Mouse (Mus musculus): ENCODE measurements at regions not wholly inside any gene's neighbourhood (a gene's known extent, or its start where the extent isn't known, plus 50 kb on each side); places are given as distances from the start of the nearest gene placed in this dataset.

DNA sequence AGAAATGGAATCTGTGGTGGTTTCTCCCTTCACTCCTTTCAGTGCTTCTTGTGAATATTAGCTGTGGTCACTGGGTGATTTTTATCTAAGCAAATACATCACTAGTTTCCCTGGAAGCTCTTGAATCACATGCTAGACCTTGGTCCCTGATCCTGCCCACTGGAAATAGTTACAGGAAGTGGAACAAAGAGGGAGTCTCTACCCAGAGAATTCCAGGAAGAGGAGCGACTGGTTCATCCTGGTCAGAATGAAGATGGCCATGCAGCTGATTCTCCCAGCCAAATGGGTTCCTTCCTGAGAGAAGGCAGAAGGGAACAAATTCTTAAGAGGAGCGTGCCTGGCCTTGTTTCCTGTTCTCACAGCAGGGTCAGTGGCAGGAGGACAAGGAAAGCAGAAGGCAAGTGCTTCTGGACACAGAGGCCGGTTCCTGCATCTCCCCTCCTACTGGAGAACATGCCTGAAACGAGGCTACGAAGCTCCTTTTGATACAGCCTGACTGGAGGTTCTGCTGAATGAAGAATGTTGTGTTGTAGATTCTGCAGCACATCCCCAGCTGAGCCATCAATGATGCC is 264.8 kb upstream of the Sdk2 start:
- no peak for DNase-seq (ENCODE audit: low read depth, low spot score)

DNA sequence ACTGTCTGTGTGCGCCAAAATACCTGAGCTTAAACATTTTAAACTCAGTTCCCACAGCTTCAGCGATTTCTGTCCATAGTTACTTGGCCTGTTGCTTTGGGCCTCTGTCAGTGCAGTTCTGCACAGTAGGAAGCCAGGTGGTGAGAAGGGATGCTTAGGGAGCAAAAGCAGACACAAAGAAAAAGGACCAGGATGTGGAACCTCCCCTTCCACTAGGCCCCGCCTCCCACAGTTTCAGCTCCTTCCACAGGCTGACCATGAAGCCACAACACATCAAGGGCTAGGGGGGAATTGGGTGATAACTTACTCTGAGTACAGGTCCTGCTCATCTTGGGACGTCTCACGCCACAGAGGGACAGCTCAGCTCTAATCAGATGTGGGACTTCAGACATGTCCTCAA is 263.5 kb upstream of the Sdk2 start:
- no peak for DNase-seq (ENCODE audit: low read depth, low spot score)

DNA sequence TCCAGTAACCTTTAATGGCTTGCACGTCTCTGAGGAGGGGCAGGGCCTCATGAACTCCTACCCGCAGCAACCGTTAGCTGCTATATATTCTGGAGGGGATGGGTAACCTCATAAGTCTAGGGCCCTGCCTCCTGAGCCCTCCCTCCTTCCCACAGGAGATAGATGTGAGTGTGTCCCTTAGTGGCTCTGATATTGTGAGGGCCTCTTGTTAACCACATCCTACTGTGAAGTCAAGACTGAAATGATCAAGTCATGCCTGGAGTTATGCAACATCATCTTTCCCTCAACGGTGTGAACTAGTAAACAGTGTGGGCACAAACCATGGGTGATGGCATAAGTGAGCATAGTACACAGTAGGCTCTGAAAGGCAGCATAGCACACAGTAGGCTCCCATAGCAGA is 255.8 kb upstream of the Sdk2 start:
- no peak for DNase-seq (ENCODE audit: low read depth, low spot score)

DNA sequence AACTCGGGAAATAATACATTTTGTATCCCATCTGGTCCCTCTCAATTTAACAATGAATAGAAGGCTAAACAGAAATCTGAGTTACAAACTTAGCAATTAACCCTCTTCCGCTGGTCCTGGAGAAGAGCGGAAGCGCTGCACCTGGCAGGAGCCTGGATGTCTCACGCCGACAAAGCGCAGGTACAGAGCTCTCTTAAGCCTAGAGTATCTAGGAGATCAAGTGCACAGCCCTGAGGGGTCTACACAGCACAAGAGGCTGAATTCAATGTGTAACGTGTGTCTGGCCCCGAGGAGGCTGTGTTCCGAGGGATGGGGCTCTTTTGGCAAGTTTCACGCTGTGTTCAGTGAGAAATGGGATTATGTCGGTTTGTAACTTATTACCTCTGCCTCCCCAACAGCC is 255.1 kb upstream of the Sdk2 start:
- DNase-seq (ENCODE audit: low read depth, low spot score), result no peak

DNA sequence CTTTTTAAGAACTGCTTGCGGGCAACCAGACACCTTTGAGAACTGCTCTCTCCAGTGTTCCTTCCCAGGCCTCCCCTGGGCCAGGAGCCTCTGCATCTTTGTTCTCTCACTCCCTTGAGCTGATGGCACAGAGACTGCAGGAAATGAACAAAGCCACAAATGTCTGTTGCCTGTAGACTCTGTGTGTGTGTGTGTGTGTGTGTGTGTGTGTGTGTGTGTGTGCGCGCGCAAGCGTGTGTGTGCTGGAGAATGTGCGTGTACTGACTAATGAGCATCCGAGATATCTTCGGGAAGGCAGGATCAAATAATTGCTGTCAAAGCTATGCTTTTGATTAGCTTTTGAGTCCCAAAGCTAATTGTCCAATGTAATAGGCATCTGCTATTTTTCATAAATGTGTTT is 254.7 kb upstream of the Sdk2 start:
- DNase-seq (ENCODE audit: low read depth, low spot score), result no peak

DNA sequence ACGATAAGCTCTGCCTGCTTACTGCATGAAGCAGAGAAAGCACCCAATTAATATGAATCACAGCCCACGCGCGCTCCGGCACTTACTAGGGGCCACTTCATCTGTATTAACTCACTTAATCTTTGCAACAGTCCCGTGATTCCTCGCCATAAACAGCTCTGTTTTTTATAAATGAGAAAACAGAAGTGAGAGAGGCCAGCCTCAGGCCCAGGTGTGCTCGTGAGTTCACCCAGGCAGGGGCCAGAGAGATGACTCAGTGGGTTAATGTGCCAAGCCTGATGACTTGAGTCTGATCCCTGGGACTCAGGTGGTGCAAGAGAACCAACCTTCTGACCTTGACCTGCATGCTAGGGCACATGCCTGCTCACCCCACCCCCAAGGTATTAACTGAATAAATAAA is 248.4 kb upstream of the Sdk2 start:
- DNase-seq (ENCODE audit: low read depth, low spot score), result no peak

DNA sequence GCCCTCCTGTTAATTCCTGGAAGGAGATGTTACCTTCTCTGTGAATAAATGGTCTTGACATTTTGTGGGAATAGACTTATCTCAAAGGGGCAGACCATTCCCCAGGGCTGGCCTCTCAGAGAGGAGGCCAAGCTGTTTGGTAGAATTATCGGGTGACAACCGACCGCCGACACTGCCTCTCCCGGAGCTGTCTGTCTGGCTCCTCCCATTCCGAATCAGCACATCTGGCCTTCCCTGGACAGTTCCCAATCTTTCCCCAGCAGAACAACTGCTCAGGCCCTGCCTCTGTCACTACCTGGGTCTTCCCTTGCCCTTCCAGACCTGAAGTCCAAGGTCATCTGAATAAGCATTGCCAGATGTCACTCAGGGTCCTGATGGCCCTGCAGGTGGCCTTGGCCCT is 246.8 kb upstream of the Sdk2 start:
- DNase-seq (ENCODE audit: low read depth, low spot score), result no peak

DNA sequence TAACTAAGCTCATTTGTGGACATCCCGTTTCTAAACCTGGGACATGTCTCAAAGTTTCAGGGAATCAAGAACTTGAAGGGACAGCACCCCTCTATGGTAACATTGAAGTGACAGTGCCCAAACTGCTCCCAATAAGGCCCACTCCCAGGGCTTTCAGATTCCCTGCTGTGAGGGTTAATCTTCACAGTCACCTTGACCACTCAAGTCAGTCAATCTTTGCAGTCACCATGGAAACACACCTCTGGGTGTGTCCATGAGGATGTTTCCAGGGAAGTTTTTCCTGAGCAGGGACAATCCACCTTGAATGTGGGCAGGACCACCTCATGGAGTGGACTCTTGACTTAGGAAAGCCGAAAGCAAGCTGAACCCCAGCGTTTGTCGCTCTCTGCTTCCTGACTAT is 244.8 kb upstream of the Sdk2 start:
- DNase-seq (ENCODE audit: low read depth, low spot score), result no peak

DNA sequence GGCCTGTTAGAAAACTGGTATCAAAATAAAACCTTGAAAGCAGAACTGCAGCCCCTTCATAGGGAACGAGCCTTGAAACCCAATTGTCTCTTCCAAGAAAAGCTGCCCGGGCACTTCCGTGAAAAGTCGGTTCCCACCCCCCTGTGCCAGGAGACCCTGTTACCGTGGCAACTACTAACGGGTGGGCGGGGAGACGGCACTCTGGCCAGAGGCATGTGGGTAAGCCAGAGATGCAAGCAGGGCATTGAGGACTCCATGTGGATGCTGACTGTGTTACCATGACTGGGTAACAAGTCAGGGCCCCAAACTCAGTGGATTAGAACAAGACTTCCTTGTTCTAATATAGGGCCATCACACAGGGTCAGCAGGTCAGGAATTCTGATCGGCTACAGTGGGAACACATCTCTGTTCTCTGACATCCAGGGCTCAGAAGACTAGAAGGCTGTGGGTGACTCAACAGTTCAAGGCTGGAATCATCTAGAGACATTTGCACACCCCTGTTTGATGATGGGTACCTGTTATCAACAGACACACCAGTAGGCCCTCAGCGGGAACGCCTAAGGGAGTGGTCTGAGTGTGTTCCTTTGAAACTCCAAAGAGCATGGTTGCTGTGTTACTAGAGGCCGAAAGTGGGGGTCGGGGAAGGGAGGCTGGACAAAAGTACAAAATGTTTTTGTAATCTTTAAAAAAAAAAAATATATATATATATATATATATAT is 236.9 kb upstream of the Sdk2 start:
- no peak for DNase-seq (ENCODE audit: low read depth, low spot score)

DNA sequence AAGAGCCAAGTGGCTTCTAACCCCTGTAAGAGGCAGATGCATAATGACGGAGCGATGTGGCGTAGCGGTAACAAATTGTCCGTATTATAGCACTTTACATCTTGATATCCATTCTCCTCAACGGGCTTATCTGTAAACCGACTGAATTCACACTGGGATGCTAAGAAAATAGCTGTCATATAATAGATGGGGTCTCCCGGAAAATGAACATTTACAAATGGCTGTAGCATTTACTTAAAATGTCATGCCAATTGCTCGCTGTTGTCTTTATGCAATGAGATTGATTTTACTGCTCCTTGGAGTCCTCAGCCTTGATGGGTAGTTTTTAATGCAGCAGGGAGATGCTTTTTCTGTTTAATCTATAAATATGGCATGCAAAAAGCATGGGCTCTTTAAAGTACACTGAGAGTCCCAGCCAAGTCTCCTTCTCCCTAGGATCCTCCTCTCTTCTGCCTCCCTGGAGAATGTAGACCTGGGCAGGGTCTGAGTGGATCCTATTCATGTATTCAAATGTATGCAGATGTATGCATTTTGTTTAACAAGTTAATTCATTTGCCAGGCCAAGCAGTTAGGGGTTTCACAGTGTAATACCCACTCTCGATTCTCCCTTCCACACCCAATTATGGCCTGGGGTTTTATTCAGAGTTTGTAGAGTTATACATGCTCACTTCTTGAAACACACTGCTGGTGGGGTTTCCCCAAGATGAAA is 233.9 kb upstream of the Sdk2 start:
- DNase-seq (ENCODE audit: low read depth, low spot score), result no peak

DNA sequence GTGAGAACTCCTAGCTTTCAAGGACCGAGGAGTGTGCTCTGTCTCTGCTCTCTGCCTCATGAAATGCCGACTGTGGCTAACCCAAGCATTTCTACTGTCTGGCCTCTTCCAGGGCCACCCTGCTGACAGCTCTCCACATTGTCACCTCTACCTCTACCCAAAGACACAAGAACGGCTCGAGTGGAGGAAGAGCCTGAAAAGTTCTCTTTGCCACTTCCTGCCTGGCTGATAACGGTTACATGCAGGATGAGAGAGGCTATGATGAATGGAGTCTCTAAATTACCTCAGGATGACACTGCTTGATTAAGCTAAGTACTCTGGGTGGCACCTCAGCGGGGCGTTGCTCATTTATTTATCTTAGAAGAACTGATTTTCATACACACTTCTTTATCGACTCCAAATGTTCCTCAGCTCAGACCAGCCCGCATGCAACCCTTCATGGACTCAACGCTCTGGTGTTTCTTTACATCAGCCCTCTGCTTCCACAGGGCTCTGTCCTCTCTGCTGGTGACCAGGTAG is 230.0 kb upstream of the Sdk2 start:
- DNase-seq (ENCODE audit: low read depth, low spot score), result no peak

DNA sequence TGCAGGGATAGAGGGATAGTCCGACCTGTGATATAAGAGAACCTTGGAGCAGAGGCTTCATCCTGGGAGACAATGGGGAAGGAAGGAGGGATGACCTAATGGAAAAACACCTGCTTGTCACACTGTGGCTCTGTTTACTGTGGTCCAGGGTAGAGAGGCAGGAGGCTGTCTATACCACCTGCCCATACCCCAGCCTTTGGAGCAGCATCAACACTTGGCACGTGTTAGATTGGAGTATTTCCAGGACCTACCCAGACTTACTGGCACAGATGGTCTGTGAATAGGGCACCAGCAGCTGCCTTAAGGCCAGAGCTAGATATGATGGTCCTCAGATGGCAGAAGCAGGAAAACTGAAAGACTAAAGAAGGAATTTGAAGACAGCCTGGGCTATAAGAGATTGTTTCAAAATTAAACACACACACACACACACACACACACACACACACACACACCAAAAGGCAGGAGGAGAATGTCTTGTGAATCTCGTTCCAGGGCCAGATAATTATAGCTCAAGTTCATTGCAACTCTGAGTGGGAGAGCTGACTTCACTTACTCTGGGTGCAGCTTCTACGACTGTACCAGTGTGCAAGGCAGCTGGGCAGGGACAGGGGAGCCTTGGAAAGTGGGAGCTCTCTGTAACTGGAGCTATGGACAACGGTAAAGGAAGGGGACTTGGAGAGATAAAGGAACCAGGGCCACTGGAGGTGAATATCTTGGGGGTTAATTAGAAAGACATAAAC is 227.8 kb upstream of the Sdk2 start:
- DNase-seq (ENCODE audit: low read depth, low spot score), result no peak

DNA sequence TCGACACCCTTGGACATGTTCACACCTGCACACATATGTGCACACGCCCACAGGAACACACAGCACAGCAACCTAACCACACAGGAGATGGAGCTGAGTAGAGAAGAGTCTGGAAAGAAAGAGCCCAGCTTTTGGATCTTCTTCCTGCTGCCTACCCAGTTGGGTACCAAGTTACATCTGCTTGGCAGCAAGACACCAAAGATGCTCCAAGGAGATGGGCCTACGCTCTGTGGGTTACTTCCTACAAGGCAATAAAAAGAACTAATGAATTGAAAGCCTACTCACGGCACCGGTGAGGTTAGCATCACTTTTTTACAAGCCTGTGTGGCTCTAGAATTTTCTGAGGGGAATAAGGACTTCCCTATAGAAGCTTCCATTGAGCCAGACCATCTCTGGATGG is 224.4 kb upstream of the Sdk2 start:
- DNase-seq (ENCODE audit: low read depth, low spot score), result no peak

DNA sequence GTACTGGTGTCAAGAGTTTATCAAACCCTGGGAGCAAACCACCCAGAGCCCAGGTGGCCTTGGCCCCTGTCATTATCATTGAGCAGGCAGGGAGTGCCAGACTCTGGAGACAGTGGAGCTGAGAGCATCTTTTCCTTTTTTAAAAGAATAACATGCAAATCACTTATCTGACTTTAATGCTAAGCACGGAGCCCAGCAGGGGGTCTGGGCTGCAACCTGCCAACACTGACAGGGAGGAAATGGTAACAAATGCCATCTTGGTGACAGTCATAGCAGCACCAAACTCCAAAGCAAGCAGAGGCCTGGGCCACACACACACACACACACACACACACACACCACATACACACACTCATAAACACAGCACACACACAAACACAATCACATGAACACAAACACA is 223.1 kb upstream of the Sdk2 start:
- DNase-seq (ENCODE audit: low read depth, low spot score), result no peak

DNA sequence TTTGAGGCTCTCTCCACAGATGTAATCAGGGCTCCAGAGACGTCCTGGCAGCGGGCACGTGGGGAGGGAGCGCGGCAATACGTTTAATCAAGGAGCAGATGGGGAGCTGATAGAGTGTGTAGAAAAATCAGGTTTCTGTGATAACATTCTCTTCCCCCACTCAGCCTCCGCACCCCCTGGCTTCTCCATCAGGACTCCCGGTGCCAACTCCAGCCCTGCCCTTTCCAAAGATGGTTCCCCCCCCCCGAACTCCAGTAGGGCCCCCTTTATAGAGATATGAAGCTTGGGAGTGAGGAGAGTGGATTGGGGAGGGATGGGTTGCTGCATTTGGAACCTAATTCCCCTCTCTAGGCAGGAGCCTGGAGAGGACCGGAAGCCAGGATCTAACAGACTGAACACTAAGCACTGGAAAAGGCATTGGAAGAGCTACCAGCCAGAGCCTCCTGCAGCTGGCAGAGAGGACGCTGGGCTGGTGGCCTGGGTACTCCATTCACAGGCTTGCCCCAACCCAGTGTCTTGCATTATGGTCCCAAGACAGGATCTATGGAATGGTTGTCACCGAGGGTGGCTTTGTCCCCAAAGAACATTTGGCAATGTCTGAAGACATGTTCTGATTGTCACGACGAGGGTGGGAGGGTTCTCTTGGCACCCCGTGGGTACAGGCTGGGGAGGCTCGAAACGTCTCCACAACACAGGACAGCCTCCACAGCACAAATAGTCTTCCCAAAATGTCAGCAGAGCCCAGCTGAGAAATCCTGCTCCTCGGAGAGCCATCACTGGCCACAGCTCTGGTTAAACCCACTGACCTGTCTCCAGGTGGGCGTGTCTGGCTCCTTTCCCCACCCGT is 218.2 kb upstream of the Sdk2 start:
- no peak for DNase-seq (ENCODE audit: low read depth, low spot score)

DNA sequence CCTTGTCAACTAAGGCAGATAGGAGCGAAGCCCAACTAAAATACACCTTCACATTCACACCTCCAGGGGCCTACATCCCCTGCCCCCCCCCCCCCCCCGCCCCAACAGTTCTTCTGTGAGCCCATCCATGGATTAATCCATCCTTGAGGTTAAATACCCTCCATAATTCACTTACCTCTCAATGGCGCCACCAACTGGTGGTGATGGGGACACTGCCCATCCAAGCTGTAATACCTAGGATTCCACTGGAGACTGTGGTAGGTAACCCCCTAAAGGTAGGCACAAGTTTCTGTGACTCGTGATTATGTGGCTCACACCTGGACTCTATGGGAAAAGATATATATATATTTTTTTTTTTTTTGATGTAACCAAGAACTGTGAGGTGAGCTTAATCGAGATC is 216.4 kb upstream of the Sdk2 start:
- peak; percentile 13 for DNase-seq (ENCODE audit: low read depth, low spot score)

DNA sequence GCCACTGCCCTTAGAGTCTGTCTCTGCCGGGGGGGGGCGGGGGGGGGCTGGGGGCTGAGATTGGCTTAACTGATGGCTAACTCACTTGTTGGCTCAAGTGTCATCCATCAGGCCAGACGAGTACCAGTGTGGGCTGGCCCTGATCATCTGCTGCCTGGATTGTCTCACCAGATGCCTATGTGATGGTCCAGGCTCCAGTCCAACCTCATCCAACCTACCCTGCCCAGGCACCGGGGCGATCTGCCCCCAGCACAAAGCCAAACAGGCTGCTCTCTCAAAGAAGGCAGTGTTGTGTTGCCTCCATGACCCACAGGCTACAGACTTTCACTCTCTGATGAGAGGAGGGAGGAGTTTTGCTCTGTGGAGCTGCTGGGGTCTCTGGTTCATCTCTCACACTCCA is 215.7 kb upstream of the Sdk2 start:
- DNase-seq (ENCODE audit: low read depth, low spot score), result no peak

DNA sequence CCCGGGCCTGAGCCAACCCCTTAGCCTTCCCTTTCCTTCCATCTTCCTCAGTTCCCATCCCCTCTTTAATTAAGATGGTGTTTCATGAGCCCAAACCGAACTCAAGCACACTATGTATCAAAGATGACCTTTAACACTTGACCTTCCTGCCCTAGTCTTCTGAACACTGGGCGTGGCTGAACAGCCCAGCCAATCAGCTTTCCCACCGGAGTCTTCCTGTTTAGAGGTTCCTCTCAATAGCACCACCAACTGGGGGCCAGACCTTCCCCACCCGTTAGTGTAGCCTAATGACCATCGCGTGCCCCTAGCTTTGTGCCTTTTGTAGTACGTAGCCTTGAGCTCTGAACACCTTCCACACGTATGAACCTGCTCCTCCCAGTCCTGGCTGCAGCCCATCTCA is 215.0 kb upstream of the Sdk2 start:
- no peak for DNase-seq (ENCODE audit: low read depth, low spot score)

DNA sequence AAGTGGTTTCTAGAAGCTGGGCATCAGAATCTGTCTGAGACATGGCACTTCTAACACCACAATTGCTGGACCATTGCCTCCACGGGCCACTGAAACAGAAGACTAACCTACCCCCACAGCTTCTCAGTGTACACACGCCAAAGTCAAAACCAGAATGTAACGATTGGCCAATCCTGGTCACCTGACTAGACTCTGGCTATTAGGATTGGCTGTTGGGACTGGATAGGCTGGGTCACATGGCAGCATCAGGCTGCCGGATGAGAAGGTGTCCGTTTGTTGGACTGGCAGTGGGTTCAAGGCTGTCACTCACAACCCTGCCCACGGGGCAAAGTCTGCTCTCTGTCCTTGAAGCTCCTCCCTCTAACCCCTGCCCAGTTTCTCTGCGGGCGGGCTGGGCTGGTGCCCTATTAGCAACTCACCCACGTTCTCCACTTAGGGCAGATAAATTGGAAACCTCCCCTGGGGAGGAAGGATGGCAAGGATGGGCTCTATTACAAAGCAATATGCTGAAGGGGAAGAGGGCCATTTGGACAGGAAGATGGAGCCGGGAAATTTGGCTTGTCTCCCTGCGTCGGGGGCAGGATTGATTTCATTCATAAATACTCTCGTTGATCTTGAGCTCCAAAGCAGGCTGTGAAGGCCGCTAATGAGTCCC is 214.3 kb upstream of the Sdk2 start:
- DNase-seq (ENCODE audit: low read depth, low spot score), result no peak

DNA sequence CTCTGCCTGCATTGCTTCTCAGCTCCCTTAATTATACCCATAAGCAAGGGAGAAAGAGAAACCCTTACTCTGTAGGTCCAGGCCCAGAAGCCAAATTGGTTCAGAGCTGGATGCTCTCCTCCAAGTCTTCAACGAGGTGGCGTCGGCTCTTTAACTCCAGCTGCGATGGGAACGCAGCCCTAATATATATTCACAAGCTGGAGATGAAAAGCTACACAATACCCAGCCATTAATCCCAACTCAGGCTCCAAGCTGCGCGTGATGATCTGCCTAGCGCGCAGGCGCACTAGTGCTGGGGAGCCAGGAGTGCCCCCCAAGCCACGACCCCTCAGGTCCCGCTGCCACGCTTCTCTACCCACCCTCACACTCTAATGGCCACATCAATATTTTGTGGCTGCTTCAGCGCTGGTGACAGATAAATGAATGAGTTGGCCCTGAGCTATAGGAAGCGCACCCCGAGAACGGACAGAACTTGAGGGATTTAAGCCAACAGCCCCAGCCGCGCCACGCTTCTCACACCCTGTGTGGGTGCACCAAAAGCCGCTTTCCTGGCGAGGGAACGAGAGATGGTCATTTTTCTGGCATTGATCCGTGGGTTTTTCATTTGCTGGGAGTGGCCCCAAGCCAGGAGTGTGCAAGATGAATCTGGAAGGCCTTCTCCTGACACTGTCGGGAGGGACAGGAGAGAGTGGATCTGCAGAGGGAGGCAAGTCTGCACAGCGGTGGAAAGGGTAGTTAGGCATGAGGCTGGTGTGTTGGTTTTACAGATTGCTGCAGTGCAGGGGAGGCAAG is 210.9 kb upstream of the Sdk2 start:
- DNase-seq (ENCODE audit: low read depth, low spot score), result no peak

All from skeletal muscle tissue, adult 2 months (tissue).